Mouse (Mus musculus) hindbrain, postnatal 0 days (tissue): ENCODE data around the gene Tbc1d15. TPM values are rescaled to one million over a fixed set of nuclear protein-coding genes. Genes with fewer than 3 reads are reported as not detected.

Experiments used
- ATAC-seq: fragments of 200-750 bp; cut with Nextera tagmentation; 2 replicates; pipeline ENCODE4 v1.8.0; 2017; ENCODE audit warnings: mild to moderate bottlenecking, moderate TSS enrichment, moderate library complexity
- DNase-seq: peaks from one replicate; pipeline ENCODE4 v3.0.0-alpha.2; 2015; ENCODE audit warnings: low spot score
- H3K27ac ChIP-seq: fragments of 300-500 bp; sonication (generic); 2 replicates; pipeline ENCODE4 v1.5.1; 2014; ENCODE audit warnings: mild to moderate bottlenecking
- H3K27me3 ChIP-seq: fragments of 300-500 bp; sonication (generic); 2 replicates; pipeline ENCODE4 v1.6.1; 2014; ENCODE audit warnings: low read length, mixed read lengths; ENCODE audit not compliant: insufficient read depth
- H3K36me3 ChIP-seq: fragments of 300-500 bp; sonication (generic); 2 replicates; pipeline ENCODE4 v1.6.1; 2014; ENCODE audit warnings: low read length, mixed read lengths; ENCODE audit not compliant: insufficient read depth
- H3K4me1 ChIP-seq: fragments of 300-500 bp; sonication (generic); 2 replicates; pipeline ENCODE4 v1.6.1; 2014; ENCODE audit warnings: antibody characterized with exemption, low read length, mixed read lengths; ENCODE audit not compliant: insufficient read depth
- H3K4me2 ChIP-seq: fragments of 300-500 bp; sonication (generic); 2 replicates; pipeline ENCODE4 v1.6.1; 2014; ENCODE audit warnings: low read depth, mild to moderate bottlenecking, low read length, moderate library complexity, mixed read lengths
- H3K4me3 ChIP-seq: fragments of 300-500 bp; sonication (generic); 2 replicates; pipeline ENCODE4 v1.5.1; 2014; ENCODE audit warnings: low read length
- H3K9ac ChIP-seq: fragments of 300-500 bp; sonication (generic); replicated peaks from 2 replicates; pipeline ENCODE4 v1.6.1; 2014; ENCODE audit warnings: mild to moderate bottlenecking, low read length, moderate library complexity, mixed read lengths
- H3K9me3 ChIP-seq: fragments of 300-500 bp; sonication (generic); 2 replicates; pipeline ENCODE4 v1.6.1; 2016; ENCODE audit warnings: low read length, mixed read lengths
- CTCF ChIP-seq: IDR thresholded peaks from 2 replicates; pipeline ENCODE4 v1.5.1; 2016; ENCODE audit warnings: antibody characterized with exemption, control low read depth, low read depth
- WGBS: fragments of 180-500 bp; shearing (Covaris S2); extraction: QIAGEN DNeasy Blood & Tissue Kit; methylation state at CpG from one replicate; pipeline ENCODE4 v1.1.7; 2014; 5-methylcytosine and 5-hydroxymethylcytosine counted together
- polyA plus RNA-seq: library from polyadenylated mRNA; unstranded; fragments of >200 nt; fragmentation: Nextera tagmentation; extraction: Ambion mirVana; gene quantifications from 2 replicates; pipeline ENCODE4 v1.2.1, GENCODE M21; 2015
- total RNA-seq: library from RNA; depleted of rRNA; stranded (reverse); fragments of >200 nt; gene quantifications from 2 replicates; pipeline ENCODE4 v1.2.3, GENCODE M21; 2014

The Tbc1d15 gene
- total and polyA plus RNA-seq, 2 experiments from 2014 or later: 8.5 to 30.2 TPM

DNA sequence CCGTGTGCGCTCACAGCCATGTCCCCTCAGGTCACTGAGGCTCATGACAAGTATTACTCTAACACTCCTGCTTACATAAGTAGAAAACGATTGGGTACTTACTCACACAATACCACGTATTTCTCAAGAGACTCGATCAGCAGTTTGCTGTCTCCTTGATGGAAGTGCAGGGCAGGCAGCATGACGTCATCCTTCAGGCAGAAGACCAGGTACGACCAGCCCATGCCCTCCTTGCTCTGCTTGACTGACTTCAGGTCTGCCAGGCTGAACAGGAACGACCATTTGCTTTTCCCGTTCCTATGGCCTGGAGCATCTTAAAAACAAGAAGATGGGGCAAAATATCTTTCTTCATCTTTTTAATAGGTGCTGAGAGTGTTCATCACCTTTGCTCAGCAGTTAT, 22.2 kb downstream of the Tbc1d15 start:
- DNase-seq: no peak
- Histone ChIP-seq H3K9me3 (no peaks in the 10 kb centered on the region), H3K4me3 (no peak overlapping the region), H3K4me2 (no peak overlapping the region), H3K9ac (no peak overlapping the region), H3K27me3 (no peaks in the 10 kb centered on the region), H3K27ac (no peak overlapping the region), H3K4me1 (no peaks in the 10 kb centered on the region), H3K36me3 (peaks cover 4% of the 10 kb centered on the region; the same call in 1 of the 2 replicates)
- ATAC-seq: no peak
- WGBS: 86% methylated on average over 9 of the region's 9 CpGs
- TF ChIP-seq CTCF: no peak

GRCm38 (mm10) chr10:115226586-115226985, 24.7 kb downstream of the Tbc1d15 start:
- H3K36me3 ChIP-seq: peaks cover 4% of the 10 kb centered on the region; the same call in 1 of the 2 replicates
- 92% methylated on average over 7 of the region's 7 CpGs for WGBS
- no peak for TF ChIP-seq CTCF
- H3K9me3 ChIP-seq: no peaks in the 10 kb centered on the region
- no peak for DNase-seq
- ATAC-seq: no peak
- no peak overlapping the region for H3K27ac ChIP-seq
- H3K9ac ChIP-seq: no peak overlapping the region
- H3K27me3 ChIP-seq: no peaks in the 10 kb centered on the region
- no peaks in the 10 kb centered on the region for H3K4me1 ChIP-seq
- H3K4me2 ChIP-seq: no peak overlapping the region
- no peak overlapping the region for H3K4me3 ChIP-seq

GRCm38 (mm10) chr10:115223845-115224244, 27.4 kb downstream of the Tbc1d15 start:
- Histone ChIP-seq H3K4me2 (no peak overlapping the region), H3K9me3 (no peaks in the 10 kb centered on the region), H3K9ac (no peak overlapping the region), H3K4me3 (no peak overlapping the region), H3K4me1 (no peaks in the 10 kb centered on the region), H3K27me3 (no peaks in the 10 kb centered on the region), H3K36me3 (peaks cover 3% of the 10 kb centered on the region; the same call in 1 of the 2 replicates), H3K27ac (no peak overlapping the region)
- ATAC-seq (no peak), DNase-seq (no peak)
- 87% methylated on average over 3 of the region's 3 CpGs for WGBS
- no peak for TF ChIP-seq CTCF

GRCm38 (mm10) chr10:115212916-115213580, 38.2 kb downstream of the Tbc1d15 start:
- TF ChIP-seq CTCF: no peak
- H3K36me3 ChIP-seq: peaks cover 41% of the 10 kb centered on the region
- ATAC-seq: no peak

DNA sequence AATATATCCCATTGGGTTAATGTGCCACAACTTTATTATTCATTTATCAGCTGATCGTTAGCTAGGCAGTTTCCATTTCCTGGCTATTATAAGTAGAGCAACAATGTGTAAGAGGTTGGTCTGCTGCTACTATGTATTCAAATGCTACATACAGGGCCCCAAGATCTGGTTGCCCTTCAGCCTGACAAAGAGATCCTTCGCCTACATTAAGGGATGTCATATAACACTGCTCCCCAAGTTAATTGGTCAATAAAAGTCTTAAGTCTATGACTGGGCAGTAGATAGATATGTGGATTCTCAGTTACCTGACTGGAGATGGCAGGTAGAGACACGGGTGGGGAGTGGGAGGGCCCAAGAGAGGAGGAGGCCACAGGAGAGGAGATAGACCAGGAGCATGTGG, 45.4 kb downstream of the Tbc1d15 start:
- Histone ChIP-seq H3K27ac (no peak overlapping the region), H3K27me3 (no peaks in the 10 kb centered on the region), H3K4me3 (no peak overlapping the region), H3K36me3 (peaks cover 27% of the 10 kb centered on the region; the same call in 1 of the 2 replicates), H3K4me1 (no peaks in the 10 kb centered on the region), H3K4me2 (no peak overlapping the region), H3K9ac (no peak overlapping the region), H3K9me3 (no peaks in the 10 kb centered on the region)
- ATAC-seq (no peak), DNase-seq (no peak)
- no peak for TF ChIP-seq CTCF
- WGBS: 92% methylated on average over 3 of the region's 3 CpGs

More at GRCm38 (mm10) chr10:115212916-115213580, 38.2 kb downstream of the Tbc1d15 start:
- DNase-seq: no peak
- Histone ChIP-seq H3K4me1 (no peaks in the 10 kb centered on the region), H3K9me3 (no peaks in the 10 kb centered on the region), H3K27ac (no peak overlapping the region), H3K27me3 (no peaks in the 10 kb centered on the region), H3K4me3 (no peak overlapping the region), H3K4me2 (no peak overlapping the region), H3K9ac (no peak overlapping the region)
- 87% methylated on average over 11 of the region's 11 CpGs for WGBS

DNA sequence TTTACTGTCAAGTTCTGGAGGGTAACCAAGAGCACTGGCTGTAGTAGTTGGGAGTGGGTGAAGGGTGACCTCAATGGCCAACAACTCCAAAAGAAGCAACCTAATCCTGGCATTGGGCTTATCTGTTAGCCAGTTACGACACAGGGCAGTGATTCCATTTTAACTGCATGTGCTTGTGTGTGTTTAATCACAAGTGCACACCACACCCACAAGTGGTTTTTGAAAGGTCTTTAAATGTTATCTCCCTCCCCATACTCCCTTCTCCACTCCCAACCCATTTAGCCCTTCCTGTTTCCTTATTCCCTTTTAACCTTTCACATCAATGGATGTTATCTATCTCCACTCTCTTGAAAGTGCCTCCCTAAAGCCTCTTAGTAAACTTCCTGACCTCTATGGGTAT, 46.0 kb downstream of the Tbc1d15 start:
- DNase-seq (no peak), ATAC-seq (no peak)
- no peaks in the 10 kb centered on the region for H3K9me3 ChIP-seq

GRCm38 (mm10) chr10:115191214-115191613, 60.1 kb downstream of the Tbc1d15 start:
- Histone ChIP-seq H3K36me3 (no peaks in the 10 kb centered on the region), H3K9me3 (no peaks in the 10 kb centered on the region), H3K4me3 (no peak overlapping the region), H3K27ac (no peak overlapping the region), H3K27me3 (no peaks in the 10 kb centered on the region), H3K4me2 (no peak overlapping the region), H3K9ac (no peak overlapping the region), H3K4me1 (no peaks in the 10 kb centered on the region)
- no peak for TF ChIP-seq CTCF
- DNase-seq: peak; percentile 78
- peak; percentile 76 for ATAC-seq
- 42% methylated on average over 7 of the region's 7 CpGs for WGBS

More for the DNA sequence above, 46.0 kb downstream of the Tbc1d15 start:
- Histone ChIP-seq H3K9ac (no peak overlapping the region), H3K4me1 (no peaks in the 10 kb centered on the region), H3K36me3 (peaks cover 32% of the 10 kb centered on the region), H3K27ac (no peak overlapping the region), H3K4me3 (no peak overlapping the region), H3K27me3 (no peaks in the 10 kb centered on the region), H3K4me2 (no peak overlapping the region)
- WGBS: 90% methylated on average over 1 of the region's 1 CpGs
- no peak for TF ChIP-seq CTCF
